Mouse (Mus musculus) C2C12 (cell line): ENCODE measurements around the gene Mrps5. TPM values are rescaled to one million over a fixed set of nuclear protein-coding genes. Genes with fewer than 3 reads are reported as not detected.

Source experiments
- H3K27me3 ChIP-seq: one replicate; pipeline ENCODE4 v1.6.1; 2011; ENCODE audit not compliant: control insufficient read depth, insufficient read depth, insufficient read length
- H3K36me3 ChIP-seq: one replicate; pipeline ENCODE4 v1.6.1; 2011; ENCODE audit not compliant: control insufficient read depth, insufficient read depth
- H3K4me3 ChIP-seq: one replicate; pipeline ENCODE4 v1.5.1; 2011; ENCODE audit warnings: mild to moderate bottlenecking, control low read depth; ENCODE audit not compliant: poor library complexity, insufficient read depth, severe bottlenecking
- H3K79me2 ChIP-seq: one replicate; pipeline ENCODE4 v1.6.1; 2011; ENCODE audit not compliant: control insufficient read depth, insufficient read depth
- H3K79me3 ChIP-seq: one replicate; pipeline ENCODE4 v1.6.1; 2011; ENCODE audit warnings: low read depth, control low read depth
- H3ac ChIP-seq: one replicate; pipeline ENCODE3; 2011; ENCODE audit warnings: low read depth; ENCODE audit not compliant: control insufficient read depth, insufficient read length
- CEBPB ChIP-seq: IDR thresholded peaks from one replicate; pipeline ENCODE4 v1.6.1; 2011; ENCODE audit warnings: low read depth, mild to moderate bottlenecking, control low read depth, moderate library complexity
- CTCF ChIP-seq: IDR thresholded peaks from one replicate; pipeline ENCODE4 v1.5.1; 2011; ENCODE audit not compliant: control insufficient read depth, insufficient read depth, insufficient read length
- FOSL1 ChIP-seq: IDR thresholded peaks from one replicate; pipeline ENCODE4 v1.8.0; 2011; ENCODE audit warnings: mild to moderate bottlenecking, low read length; ENCODE audit not compliant: poor library complexity, insufficient read depth, severe bottlenecking
- MAX ChIP-seq: IDR thresholded peaks from one replicate; pipeline ENCODE4 v1.6.1; 2011; ENCODE audit warnings: mild to moderate bottlenecking, control low read depth
- MYOD1 ChIP-seq: IDR thresholded peaks from one replicate; pipeline ENCODE4 v1.6.1; 2011; ENCODE audit warnings: low read depth; ENCODE audit not compliant: control insufficient read depth, insufficient read length
- MYOG ChIP-seq: IDR thresholded peaks from one replicate; pipeline ENCODE4 v1.6.1; 2011; ENCODE audit not compliant: control insufficient read depth, insufficient read length; ENCODE audit errors: extremely low read depth
- USF1 ChIP-seq: IDR thresholded peaks from one replicate; pipeline ENCODE4 v1.6.1; 2011; ENCODE audit warnings: low read depth, mild to moderate bottlenecking, control low read depth, moderate library complexity
- polyA plus RNA-seq: library from polyadenylated mRNA; unstranded; fragments of >200 nt; fragmentation: generic; extraction: Trizol; gene quantifications from one replicate; pipeline ENCODE4 v1.2.1, GENCODE M21; 2012; ENCODE audit warnings: missing spikeins

Mrps5 gene
- polyA plus RNA-seq, 1 experiment = 66.1 TPM

DNA sequence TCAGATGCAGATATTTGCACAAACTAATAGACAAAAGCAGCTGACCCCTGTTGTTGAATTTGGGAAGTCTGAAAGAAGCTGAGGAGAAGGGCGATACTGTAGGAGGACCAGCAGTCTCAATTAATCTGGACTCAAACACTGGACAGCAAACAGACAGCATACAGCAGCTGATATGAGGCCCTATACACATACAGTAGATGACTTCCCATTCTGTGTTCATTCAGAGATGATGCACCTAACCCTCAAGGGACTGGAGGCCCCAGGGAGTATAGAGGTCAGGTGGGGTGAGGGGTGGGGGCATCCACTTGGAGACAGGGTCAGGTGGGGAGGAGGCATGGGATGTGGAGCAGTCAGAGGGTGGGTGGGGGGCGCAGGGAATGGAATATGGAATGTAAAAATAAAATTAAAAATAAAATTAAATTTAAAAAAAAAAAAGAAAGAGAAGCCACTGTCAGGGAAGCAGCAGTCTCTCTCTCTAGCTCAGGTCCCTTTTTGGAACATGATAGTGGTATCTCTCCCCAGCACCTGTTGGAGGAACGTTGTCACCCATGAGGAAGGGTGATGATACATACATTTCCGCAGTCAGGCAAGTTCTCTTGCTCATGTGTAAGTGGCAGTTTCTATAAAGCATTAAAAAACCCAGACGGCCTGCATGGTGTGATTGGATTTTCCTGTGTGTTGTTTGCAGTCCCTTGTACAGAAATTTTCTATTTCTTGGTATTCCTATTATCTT lies 38.5 kb upstream of the Mrps5 start:
- H3ac ChIP-seq = no peak overlapping the region
- H3K27me3 ChIP-seq = peaks cover 31% of the 10 kb centered on the region

DNA sequence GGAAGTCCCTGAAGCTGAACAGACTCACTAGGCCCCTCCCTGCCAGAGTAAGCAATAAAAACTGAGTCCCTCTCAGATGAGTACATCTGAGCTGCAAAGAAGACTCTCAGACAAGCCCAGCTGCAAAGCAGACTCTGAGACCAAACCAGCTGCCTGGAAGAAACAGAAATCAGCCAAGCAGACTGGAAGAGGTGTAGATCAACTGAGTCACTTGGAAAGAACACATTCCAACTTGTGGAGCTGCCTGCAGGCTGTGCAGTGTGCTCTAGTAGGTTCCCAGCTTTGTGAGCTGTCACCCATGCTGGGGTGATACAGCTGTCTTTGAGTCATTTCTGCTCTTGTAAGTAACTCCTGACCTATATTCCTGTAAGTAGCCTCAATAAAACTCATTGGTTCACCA lies 37.3 kb upstream of the Mrps5 start:
- TF ChIP-seq CEBPB (no peak), USF1 (no peak), MYOG (no peak), MAX (no peak), CTCF (no peak), FOSL1 (no peak), MYOD1 (no peak)
- no peak overlapping the region for H3K4me3 ChIP-seq
- no peak overlapping the region for H3ac ChIP-seq
- peaks cover 24% of the 10 kb centered on the region for H3K27me3 ChIP-seq
- H3K79me2 ChIP-seq = no peaks in the 10 kb centered on the region
- H3K79me3 ChIP-seq = no peaks in the 10 kb centered on the region
- H3K36me3 ChIP-seq = no peaks in the 10 kb centered on the region

More for the DNA sequence above, 38.5 kb upstream of the Mrps5 start:
- H3K79me3 ChIP-seq = no peaks in the 10 kb centered on the region
- H3K79me2 ChIP-seq = no peaks in the 10 kb centered on the region
- no peaks in the 10 kb centered on the region for H3K36me3 ChIP-seq
- no peak overlapping the region for H3K4me3 ChIP-seq
- TF ChIP-seq CTCF (no peak), FOSL1 (no peak), MYOD1 (no peak), CEBPB (no peak), MAX (no peak), USF1 (no peak), MYOG (no peak)

DNA sequence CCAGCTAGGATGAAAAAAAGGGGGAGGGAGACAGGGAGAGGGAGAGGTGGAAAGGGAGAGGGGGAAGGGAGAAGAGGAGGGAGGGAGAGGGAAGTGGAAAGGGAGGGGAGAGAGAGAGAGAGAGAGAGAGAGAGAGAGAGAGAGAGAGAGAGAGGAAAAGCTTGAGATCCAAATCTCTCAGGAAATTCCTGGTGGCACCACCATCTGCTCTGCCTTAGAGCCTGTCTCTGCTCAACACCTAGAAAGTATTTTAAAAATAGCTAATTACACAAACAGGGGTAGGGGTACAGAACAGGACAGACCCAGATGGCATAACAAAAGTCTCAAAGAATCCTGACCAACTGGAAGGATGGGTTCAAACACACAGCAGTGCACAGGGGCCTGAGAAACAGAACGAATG lies 36.6 kb upstream of the Mrps5 start:
- no peaks in the 10 kb centered on the region for H3K79me3 ChIP-seq
- H3K79me2 ChIP-seq = no peaks in the 10 kb centered on the region
- H3K4me3 ChIP-seq = no peak overlapping the region
- peaks cover 19% of the 10 kb centered on the region for H3K27me3 ChIP-seq
- no peaks in the 10 kb centered on the region for H3K36me3 ChIP-seq
- TF ChIP-seq CEBPB (no peak), MAX (no peak), MYOD1 (no peak), FOSL1 (no peak), CTCF (no peak), MYOG (no peak), USF1 (no peak)
- H3ac ChIP-seq = no peak overlapping the region

DNA sequence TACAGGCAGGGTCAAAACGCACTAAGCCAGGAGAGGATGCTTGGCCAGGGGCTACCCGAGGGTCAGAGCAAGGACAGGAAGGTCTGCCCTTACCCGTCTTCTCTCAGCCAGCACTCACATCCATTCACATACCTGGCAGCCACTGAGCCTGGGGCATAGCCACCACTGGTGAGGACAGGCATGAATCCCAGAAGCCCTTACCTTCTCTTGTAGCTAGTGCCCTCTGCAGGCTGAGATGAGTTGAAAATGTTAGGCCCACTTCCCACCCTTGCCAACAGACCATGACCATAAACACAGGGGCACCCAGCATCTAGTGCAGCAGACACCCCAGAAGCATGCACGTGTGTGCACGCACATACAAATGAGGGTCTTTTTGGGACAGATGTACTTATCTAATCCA lies 35.9 kb upstream of the Mrps5 start:
- Histone ChIP-seq H3K4me3 (no peak overlapping the region), H3K36me3 (no peaks in the 10 kb centered on the region), H3K27me3 (peaks cover 17% of the 10 kb centered on the region), H3ac (no peak overlapping the region), H3K79me2 (no peaks in the 10 kb centered on the region), H3K79me3 (no peaks in the 10 kb centered on the region)
- TF ChIP-seq MAX (no peak), CTCF (no peak), FOSL1 (no peak), MYOG (no peak), USF1 (no peak), CEBPB (no peak), MYOD1 (no peak)

DNA sequence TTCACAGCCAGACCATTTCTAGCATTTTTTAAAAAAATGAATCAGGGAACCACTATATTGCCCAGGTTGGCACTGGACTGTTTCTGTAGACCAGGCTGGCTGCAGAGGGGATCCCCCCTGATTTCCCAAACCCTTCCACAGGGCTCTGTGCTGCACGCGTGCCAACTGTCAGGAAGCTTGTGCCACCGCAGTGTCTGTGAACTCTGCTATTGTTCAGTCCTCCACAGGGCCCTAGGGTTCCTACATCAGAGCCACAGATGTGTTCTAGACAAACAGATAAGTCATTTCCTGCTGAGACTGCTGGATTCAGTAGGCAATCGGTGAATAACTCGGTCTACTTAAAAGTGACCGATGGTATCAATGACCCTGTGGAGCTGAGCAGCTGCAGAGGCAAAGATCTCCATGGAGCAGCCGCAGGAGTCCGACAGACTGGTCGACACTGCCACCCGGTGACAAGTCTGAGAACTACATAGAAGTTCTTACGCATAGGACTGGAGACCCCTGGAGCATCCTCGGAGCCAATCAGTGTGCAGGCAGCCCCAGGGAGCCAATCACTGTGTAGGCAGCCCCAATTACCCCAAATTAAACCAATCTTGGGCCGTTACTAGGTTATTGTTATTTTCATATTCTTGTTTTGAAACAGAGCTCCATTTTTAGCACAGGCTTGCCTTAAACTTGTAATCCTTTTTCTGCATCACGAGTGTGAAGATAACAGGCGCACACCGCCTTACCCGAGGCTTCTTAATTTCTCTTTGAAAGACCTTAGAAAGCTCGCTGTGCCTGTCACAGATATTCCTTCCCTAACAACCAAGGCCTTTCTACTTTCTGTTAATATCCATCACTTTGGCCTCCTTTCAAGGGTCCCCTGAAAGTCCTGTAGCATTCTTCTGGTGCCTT lies 27.7 kb upstream of the Mrps5 start:
- H3K79me2 ChIP-seq = no peaks in the 10 kb centered on the region
- H3K79me3 ChIP-seq = no peaks in the 10 kb centered on the region
- no peak for TF ChIP-seq USF1
- peak; percentile 75 for TF ChIP-seq CTCF
- H3K27me3 ChIP-seq = peaks cover 13% of the 10 kb centered on the region
- no peak overlapping the region for H3ac ChIP-seq
- H3K36me3 ChIP-seq = no peaks in the 10 kb centered on the region
- no peak overlapping the region for H3K4me3 ChIP-seq
